Mouse (Mus musculus): ENCODE results near the gene Pla2g16. TPM values are rescaled to one million over a fixed set of nuclear protein-coding genes. Genes with fewer than 3 reads are reported as not detected.

Pla2g16 gene
- polyA plus RNA-seq, 1 experiment from 2014 or later, result 8.8 TPM

DNA sequence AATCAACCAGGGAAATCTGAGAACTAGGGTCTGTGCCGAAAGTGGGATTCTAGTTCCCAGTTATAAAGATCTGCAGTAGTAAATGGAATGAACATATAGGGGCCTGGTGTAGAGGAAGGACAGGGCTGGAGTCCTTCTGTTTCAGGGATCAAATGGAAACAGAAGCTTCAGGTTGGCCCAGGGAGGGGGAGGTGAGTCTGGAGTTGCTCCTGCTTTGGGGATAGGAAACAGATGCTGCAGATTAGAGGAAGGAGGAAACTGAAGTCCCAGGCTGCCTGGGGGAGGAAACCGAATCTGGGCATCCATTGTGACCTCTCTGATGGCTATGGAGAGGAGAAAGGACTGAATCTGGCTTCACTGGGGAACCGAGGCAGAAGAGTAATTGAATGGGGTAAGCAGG is 11.1 kb downstream of the Pla2g16 start:
- no peaks in the 10 kb centered on the region for H3K27me3 ChIP-seq
- WGBS, result 15% methylated on average over 3 of the region's 3 CpGs
- no peaks in the 10 kb centered on the region for H3K9me3 ChIP-seq (replicated peaks)
- H3K27ac ChIP-seq, result no peak overlapping the region
- H3K4me1 ChIP-seq, result peaks cover 8% of the 10 kb centered on the region
- no peak overlapping the region for H3K4me2 ChIP-seq
- H3K4me3 ChIP-seq (replicated peaks), result no peak overlapping the region
- no peak overlapping the region for H3K9ac ChIP-seq
- H3K36me3 ChIP-seq, result no peaks in the 10 kb centered on the region
- no peak; the same call in 1 of the 2 replicates for ATAC-seq (replicated peaks; ENCODE audit: low FRiP score)

DNA sequence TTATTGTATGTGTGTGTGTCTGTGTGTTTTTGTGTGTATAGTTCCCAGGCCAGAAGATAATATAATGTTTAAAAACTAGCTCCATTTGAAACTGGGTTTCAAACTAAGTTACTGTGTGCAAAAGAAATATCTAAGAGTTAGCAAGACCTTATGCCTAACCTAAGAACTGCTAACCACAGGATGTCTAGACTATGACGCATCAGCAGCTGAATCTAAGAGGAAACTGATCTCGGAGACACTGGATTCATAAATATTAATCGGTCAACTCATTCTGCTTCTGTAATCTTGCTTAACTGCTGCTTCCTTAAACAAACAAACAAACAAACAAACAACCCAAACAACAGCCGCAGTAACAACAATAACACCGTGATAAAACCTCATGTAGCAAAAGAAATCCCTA is 12.4 kb downstream of the Pla2g16 start:
- Histone ChIP-seq H3K27me3 (no peaks in the 10 kb centered on the region), H3K27ac (no peak overlapping the region), H3K4me3 (replicated peaks) (no peak overlapping the region), H3K36me3 (no peaks in the 10 kb centered on the region), H3K9ac (no peak overlapping the region), H3K9me3 (replicated peaks) (no peaks in the 10 kb centered on the region), H3K4me1 (peaks cover 8% of the 10 kb centered on the region), H3K4me2 (no peak overlapping the region)
- WGBS, result 81% methylated on average over 5 of the region's 5 CpGs
- ATAC-seq (replicated peaks; ENCODE audit: low FRiP score), result no peak

DNA sequence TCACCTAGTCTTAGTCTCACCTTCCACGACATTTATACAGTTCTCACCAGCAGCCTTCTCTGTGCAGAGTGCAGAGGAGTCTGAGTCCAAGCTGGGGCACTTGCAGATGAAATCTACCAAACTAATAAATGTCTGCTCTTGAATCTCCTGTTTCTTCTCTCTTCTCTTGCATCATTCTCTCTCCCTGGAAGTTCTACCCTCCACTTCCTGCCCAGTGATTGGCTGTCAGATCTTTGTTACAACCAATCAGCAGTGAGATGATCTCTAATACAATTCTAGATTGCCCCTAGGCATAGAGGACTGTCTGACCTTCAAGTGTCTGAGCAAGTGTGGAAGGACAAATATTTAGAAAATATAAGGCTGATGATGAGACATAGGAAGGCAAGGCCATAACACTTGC is 18.9 kb downstream of the Pla2g16 start:
- H3K36me3 ChIP-seq, result no peaks in the 10 kb centered on the region
- no peaks in the 10 kb centered on the region for H3K27me3 ChIP-seq
- no peaks in the 10 kb centered on the region for H3K9me3 ChIP-seq (replicated peaks)
- no peak overlapping the region for H3K27ac ChIP-seq
- no peaks in the 10 kb centered on the region for H3K4me1 ChIP-seq
- H3K4me2 ChIP-seq, result no peak overlapping the region
- 88% methylated on average over 1 of the region's 1 CpGs for WGBS
- no peak overlapping the region for H3K4me3 ChIP-seq (replicated peaks)
- no peak overlapping the region for H3K9ac ChIP-seq
- ATAC-seq (replicated peaks; ENCODE audit: low FRiP score), result no peak

DNA sequence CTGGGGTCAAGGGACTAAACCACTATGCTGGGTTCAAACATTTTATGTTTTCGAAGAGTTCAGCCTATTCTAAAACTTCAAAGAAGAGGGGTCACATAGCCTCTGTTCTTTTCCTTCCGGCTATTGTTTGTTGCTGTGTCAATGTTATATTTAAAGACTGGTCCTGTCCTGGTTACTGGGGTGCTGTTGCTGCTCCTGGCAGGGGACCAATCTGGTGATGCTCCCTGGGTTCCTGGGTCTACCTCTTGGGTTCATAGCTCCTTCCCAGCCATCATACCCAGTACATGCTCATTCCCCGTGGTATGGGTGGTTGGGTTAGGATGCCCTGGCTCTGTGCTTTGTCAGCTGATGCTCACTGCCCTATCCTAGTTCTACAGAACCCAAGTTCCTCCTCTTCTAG is 20.5 kb downstream of the Pla2g16 start:
- Histone ChIP-seq H3K4me3 (replicated peaks) (no peak overlapping the region), H3K36me3 (no peaks in the 10 kb centered on the region), H3K27ac (no peak overlapping the region), H3K27me3 (no peaks in the 10 kb centered on the region), H3K4me1 (no peaks in the 10 kb centered on the region), H3K9me3 (replicated peaks) (no peaks in the 10 kb centered on the region), H3K9ac (no peak overlapping the region), H3K4me2 (no peak overlapping the region)
- no peak for ATAC-seq (replicated peaks; ENCODE audit: low FRiP score)
- WGBS, result 74% methylated on average over 3 of the region's 3 CpGs

DNA sequence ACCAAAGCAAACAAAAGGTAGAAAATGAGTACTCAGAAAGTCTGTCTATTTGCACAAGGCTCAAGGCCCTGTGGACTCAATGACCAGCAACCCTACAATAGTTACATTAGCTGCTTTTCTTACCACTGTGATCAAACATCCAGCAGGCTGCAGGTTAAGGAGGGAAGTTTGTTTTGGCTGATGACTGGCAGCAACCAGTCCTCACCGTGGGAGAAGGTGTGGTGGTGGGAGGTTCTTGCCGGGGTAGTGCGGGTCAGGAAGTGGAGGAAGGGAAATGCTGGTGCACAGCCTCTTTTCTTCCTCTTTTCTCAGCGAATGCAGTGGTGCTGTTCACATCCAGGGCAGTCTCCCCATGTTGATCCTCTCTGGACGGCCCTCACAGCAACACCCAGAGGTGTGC is 23.8 kb downstream of the Pla2g16 start:
- 42% methylated on average over 5 of the region's 5 CpGs for WGBS
- H3K27ac ChIP-seq, result no peak overlapping the region
- H3K4me1 ChIP-seq, result no peaks in the 10 kb centered on the region
- ATAC-seq (replicated peaks; ENCODE audit: low FRiP score), result no peak
- H3K36me3 ChIP-seq, result no peaks in the 10 kb centered on the region
- H3K4me2 ChIP-seq, result no peak overlapping the region
- no peak overlapping the region for H3K9ac ChIP-seq
- no peaks in the 10 kb centered on the region for H3K9me3 ChIP-seq (replicated peaks)
- no peaks in the 10 kb centered on the region for H3K27me3 ChIP-seq
- H3K4me3 ChIP-seq (replicated peaks), result no peak overlapping the region

DNA sequence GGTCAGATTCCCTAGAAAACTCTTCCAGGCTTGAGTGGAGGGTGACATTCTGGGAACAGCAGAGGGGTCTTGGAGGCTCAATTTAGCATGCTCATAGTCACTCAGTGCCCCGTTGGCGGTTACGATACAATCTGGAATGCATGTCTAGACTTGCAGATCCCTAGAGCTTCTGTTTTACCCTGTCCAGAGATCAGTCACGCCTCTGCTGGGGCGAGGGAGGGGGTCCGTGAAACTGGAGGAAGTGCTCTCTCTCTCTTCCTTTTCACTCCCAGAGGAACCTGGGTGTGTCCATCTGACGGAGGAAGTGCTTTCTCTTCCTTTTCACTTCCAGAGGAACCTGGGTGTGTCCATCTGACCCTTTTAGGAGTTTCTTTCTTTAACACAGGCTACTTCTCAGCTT is 25.8 kb downstream of the Pla2g16 start:
- H3K4me1 ChIP-seq, result no peaks in the 10 kb centered on the region
- no peak overlapping the region for H3K27ac ChIP-seq
- no peak overlapping the region for H3K4me2 ChIP-seq
- WGBS, result 54% methylated on average over 7 of the region's 7 CpGs
- H3K9me3 ChIP-seq (replicated peaks), result no peaks in the 10 kb centered on the region
- no peaks in the 10 kb centered on the region for H3K27me3 ChIP-seq
- no peaks in the 10 kb centered on the region for H3K36me3 ChIP-seq
- no peak overlapping the region for H3K4me3 ChIP-seq (replicated peaks)
- H3K9ac ChIP-seq, result no peak overlapping the region
- ATAC-seq (replicated peaks; ENCODE audit: low FRiP score), result no peak

DNA sequence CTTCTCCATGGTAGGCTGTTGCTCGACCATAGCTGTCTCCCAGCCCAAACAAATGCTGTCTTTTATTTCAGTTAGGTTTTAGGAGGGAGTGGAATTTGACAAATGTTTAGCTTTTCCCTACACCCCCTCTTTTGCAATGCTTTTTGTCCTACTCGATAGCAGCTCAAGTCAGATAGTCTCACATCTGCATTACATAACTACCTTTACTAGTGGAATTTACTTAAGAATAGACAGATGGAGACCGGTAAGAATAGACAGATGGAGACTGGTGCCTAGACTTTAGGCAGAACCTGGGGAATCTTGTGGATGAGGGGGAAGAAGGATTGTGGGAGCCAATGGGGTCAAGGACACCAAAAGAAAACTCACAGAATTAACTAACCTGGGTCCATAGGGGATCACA is 26.3 kb downstream of the Pla2g16 start:
- Histone ChIP-seq H3K9me3 (replicated peaks) (no peaks in the 10 kb centered on the region), H3K9ac (no peak overlapping the region), H3K4me1 (no peaks in the 10 kb centered on the region), H3K27me3 (no peaks in the 10 kb centered on the region), H3K27ac (no peak overlapping the region), H3K4me2 (no peak overlapping the region), H3K36me3 (no peaks in the 10 kb centered on the region), H3K4me3 (replicated peaks) (no peak overlapping the region)
- WGBS, result 81% methylated on average over 3 of the region's 3 CpGs
- ATAC-seq (replicated peaks; ENCODE audit: low FRiP score), result no peak

DNA sequence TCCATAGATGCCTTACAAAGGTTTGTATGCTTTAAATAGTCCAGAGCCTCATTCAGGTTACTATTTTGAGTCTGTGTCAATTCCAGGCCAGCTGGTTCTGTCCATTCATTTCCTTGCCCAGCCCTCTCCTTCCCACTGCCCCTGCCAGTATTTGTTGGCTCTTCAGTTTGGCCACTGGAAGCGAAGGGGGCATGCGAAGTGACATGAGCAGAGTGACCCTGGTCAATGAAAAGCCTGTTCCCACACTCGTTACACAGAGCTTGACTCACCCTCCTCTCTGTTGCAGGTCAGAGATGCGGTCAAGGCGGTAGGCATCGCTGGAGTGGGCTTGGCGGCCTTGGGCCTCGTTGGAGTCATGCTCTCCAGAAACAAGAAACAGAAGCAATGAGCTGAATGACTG is 28.0 kb downstream of the Pla2g16 start:
- H3K9me3 ChIP-seq (replicated peaks), result no peaks in the 10 kb centered on the region
- no peak overlapping the region for H3K27ac ChIP-seq
- H3K27me3 ChIP-seq, result no peaks in the 10 kb centered on the region
- no peak overlapping the region for H3K4me3 ChIP-seq (replicated peaks)
- H3K36me3 ChIP-seq, result no peaks in the 10 kb centered on the region
- H3K4me1 ChIP-seq, result no peaks in the 10 kb centered on the region
- ATAC-seq (replicated peaks; ENCODE audit: low FRiP score), result no peak
- H3K4me2 ChIP-seq, result no peak overlapping the region
- no peak overlapping the region for H3K9ac ChIP-seq
- WGBS, result 82% methylated on average over 8 of the region's 8 CpGs

DNA sequence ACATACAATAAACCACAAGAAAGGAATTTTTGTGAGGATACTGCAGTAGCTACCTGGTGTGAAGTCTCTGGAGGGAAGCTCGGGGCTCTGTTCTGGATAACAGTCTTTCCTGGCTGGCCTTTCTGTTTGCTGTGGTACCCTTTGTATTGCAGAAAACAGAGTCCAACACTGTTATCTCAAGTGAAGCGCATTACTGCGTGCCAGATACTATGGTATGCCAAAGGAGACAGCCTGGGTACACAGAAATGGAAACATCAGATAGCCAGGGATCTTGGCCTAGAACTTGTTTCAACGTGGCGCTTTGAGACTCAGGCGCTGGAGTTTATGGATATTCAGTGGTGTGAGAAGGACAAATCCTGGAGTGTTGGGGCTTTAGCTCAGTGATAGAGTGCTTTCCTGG is 28.5 kb downstream of the Pla2g16 start:
- Histone ChIP-seq H3K4me2 (no peak overlapping the region), H3K4me1 (no peaks in the 10 kb centered on the region), H3K4me3 (replicated peaks) (no peak overlapping the region), H3K9me3 (replicated peaks) (no peaks in the 10 kb centered on the region), H3K27ac (no peak overlapping the region), H3K27me3 (no peaks in the 10 kb centered on the region), H3K36me3 (no peaks in the 10 kb centered on the region), H3K9ac (no peak overlapping the region)
- WGBS, result 93% methylated on average over 6 of the region's 6 CpGs
- no peak for ATAC-seq (replicated peaks; ENCODE audit: low FRiP score)

DNA sequence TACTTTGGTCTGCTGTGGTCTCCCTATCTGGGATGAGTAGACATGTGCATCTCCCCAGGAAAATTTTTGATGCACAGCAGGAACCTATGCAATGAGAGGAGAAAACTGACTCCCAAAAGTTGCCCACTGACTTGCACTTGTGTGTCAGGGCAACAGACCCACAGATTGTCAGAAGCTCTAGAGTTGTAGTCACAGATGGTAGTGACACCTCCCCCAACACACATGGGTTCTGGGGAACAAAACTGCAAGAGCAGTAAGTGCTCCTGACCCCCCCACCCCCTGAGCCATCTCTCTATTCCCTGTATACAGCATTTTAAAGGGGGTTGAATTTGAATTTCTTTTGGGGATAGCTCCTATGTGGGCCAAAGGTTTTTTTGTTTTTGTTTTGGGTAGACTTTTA is 33.5 kb downstream of the Pla2g16 start:
- ATAC-seq (replicated peaks; ENCODE audit: low FRiP score), result no peak
- Histone ChIP-seq H3K9me3 (replicated peaks) (no peaks in the 10 kb centered on the region), H3K27ac (no peak overlapping the region)

DNA sequence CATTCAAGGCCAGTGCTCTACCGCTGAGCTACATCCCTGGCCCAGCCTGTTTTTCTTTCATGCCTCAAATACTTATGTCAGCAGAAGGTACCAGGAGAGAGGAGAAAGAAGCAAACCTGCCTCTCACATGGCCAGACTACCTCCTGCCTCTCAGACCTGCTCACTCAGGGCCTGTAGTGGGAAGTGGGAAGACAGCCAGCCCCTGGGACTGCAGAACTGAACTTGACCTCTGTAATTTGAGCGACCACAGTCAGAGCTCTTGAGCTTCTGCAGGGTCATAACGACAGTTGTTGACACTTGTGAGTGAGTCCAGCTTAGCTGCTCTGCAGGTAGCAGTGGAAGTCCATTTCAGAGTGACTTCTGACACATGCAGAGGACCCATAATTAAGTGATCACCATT is 34.8 kb downstream of the Pla2g16 start:
- 33% methylated on average over 3 of the region's 3 CpGs for WGBS
- no peak overlapping the region for H3K9ac ChIP-seq
- ATAC-seq (replicated peaks; ENCODE audit: low FRiP score), result no peak

More for the DNA sequence above, 33.5 kb downstream of the Pla2g16 start:
- no peak overlapping the region for H3K4me3 ChIP-seq (replicated peaks)
- no peak overlapping the region for H3K9ac ChIP-seq
- H3K27me3 ChIP-seq, result no peaks in the 10 kb centered on the region
- H3K36me3 ChIP-seq, result no peaks in the 10 kb centered on the region
- no peak overlapping the region for H3K4me2 ChIP-seq
- H3K4me1 ChIP-seq, result 0 out of 2 replicates have a peak, but pooled peaks cover 3% of the 10 kb centered on the region

DNA sequence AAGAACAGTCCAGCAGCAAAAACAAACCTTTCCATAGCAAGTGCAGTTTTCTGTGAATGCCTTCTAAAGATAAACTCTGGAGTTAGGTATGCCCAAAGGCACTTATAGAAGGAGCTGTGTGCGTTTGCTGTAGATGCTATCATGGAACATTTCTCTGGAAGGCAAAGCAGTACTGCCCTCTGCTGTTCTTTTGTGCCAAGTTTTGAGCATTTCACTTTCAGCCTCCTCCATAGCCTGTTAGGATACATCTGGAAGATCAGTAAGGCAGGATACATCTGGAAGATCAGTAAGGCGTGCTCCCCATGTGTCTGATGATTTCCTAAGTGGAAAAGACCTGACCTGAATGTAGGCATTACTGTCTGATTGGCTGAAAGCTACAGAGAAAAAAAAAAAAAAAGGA is 38.3 kb downstream of the Pla2g16 start:
- Histone ChIP-seq H3K9me3 (replicated peaks) (no peaks in the 10 kb centered on the region), H3K9ac (no peak overlapping the region), H3K27ac (no peak overlapping the region), H3K4me1 (0 out of 2 replicates have a peak, but pooled peaks cover 3% of the 10 kb centered on the region), H3K4me2 (no peak overlapping the region), H3K36me3 (no peaks in the 10 kb centered on the region), H3K27me3 (no peaks in the 10 kb centered on the region), H3K4me3 (replicated peaks) (no peak overlapping the region)
- 0 out of 2 replicates have a peak, but pooled peaks have one; percentile 43 for ATAC-seq (replicated peaks; ENCODE audit: low FRiP score)
- 29% methylated on average over 2 of the region's 2 CpGs for WGBS

More for the DNA sequence above, 34.8 kb downstream of the Pla2g16 start:
- Histone ChIP-seq H3K4me1 (0 out of 2 replicates have a peak, but pooled peaks cover 3% of the 10 kb centered on the region), H3K9me3 (replicated peaks) (no peaks in the 10 kb centered on the region), H3K27ac (no peak overlapping the region), H3K36me3 (no peaks in the 10 kb centered on the region), H3K4me3 (replicated peaks) (no peak overlapping the region), H3K27me3 (no peaks in the 10 kb centered on the region), H3K4me2 (no peak overlapping the region)

DNA sequence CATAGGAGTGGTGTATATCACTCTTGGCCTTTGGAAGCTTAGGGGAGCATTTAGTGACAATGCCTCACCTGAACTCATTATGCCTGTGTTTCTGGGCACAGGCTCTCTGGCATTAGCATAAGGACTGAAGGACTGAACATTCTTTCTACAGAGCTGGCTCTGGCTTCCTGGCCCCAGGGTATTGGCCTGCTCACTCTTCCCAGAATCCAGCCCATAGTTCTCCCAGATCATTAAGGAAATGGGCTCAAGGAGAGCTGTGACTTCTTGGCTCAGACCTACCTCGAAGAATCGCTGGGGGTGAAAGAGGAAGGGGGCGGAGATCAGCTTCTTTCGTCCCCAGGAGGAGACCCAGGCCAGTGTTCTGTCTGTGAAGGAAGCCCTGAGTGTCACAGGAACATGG is 41.2 kb downstream of the Pla2g16 start:
- Histone ChIP-seq H3K9me3 (replicated peaks) (no peaks in the 10 kb centered on the region), H3K27ac (no peak overlapping the region), H3K4me3 (replicated peaks) (no peak overlapping the region), H3K27me3 (no peaks in the 10 kb centered on the region), H3K9ac (no peak overlapping the region), H3K4me2 (no peak overlapping the region), H3K4me1 (no peaks in the 10 kb centered on the region), H3K36me3 (no peaks in the 10 kb centered on the region)
- 51% methylated on average over 4 of the region's 4 CpGs for WGBS
- no peak for ATAC-seq (replicated peaks; ENCODE audit: low FRiP score)

All from kidney, embryonic 15.5 days (tissue).